Mouse (Mus musculus) ES-E14 (cell line): ENCODE results near the gene Trnau1ap. TPM values are rescaled to one million over a fixed set of nuclear protein-coding genes. Genes with fewer than 3 reads are reported as not detected.
A peak's percentile ranks its signal among the peaks of the same experiment; 100 is the strongest.
"Not testable (repeated sequence)": the region's sequence is repeated elsewhere in the genome, so short reads cannot be mapped to it uniquely, and the experiment has no call there.

Experiments used
- DNase-seq: peaks from one replicate; pipeline ENCODE4 v3.0.0-alpha.2; 2013; ENCODE audit warnings: low read depth, low spot score
- H3K27ac ChIP-seq: 2 replicates; pipeline ENCODE4 v1.5.1; 2012; ENCODE audit warnings: low read depth, mild to moderate bottlenecking, low read length, moderate library complexity, mixed read lengths; ENCODE audit not compliant: poor library complexity, insufficient read depth, severe bottlenecking
- H3K36me3 ChIP-seq: 2 replicates; pipeline ENCODE4 v1.6.1; 2012; ENCODE audit warnings: mild to moderate bottlenecking, low read length, moderate library complexity, mixed read lengths; ENCODE audit not compliant: control insufficient read depth, poor library complexity, insufficient read depth, severe bottlenecking
- H3K4me1 ChIP-seq, 2 experiments: fragments of 150-350 bp in 1 of 2; sonication (generic) in 1 of 2; 2 replicates each; pipeline ENCODE4 v1.6.1; 2012; ENCODE audit warnings: low read length in 2 of 2, mild to moderate bottlenecking in 1 of 2, mixed read lengths in 1 of 2; ENCODE audit not compliant: control insufficient read depth in 2 of 2, insufficient read depth in 2 of 2, poor library complexity in 1 of 2
- H3K4me3 ChIP-seq, 2 experiments: fragments of 150-350 bp in 1 of 2; sonication (generic) in 1 of 2; 2 replicates each; pipeline ENCODE4 v1.5.1; 2012; ENCODE audit warnings: low read length in 2 of 2, low read depth in 1 of 2, mild to moderate bottlenecking in 1 of 2, mixed read lengths in 1 of 2; ENCODE audit not compliant: insufficient read depth in 1 of 2, poor library complexity in 1 of 2, severe bottlenecking in 1 of 2
- H3K9ac ChIP-seq: 2 replicates; pipeline ENCODE4 v1.6.1; 2012; ENCODE audit warnings: low read depth, mild to moderate bottlenecking, low read length, mixed read lengths; ENCODE audit not compliant: poor library complexity, insufficient read depth, severe bottlenecking
- H3K9me3 ChIP-seq: fragments of 150-350 bp; sonication (generic); 2 replicates; pipeline ENCODE4 v1.6.1; 2012; ENCODE audit warnings: low read depth, mild to moderate bottlenecking, low read length; ENCODE audit not compliant: control insufficient read depth, insufficient read depth
- CHD2 ChIP-seq: IDR thresholded peaks from 2 replicates; pipeline ENCODE4 v1.6.1; 2014; ENCODE audit warnings: mild to moderate bottlenecking, low read depth, low read length, inconsistent platforms
- HCFC1 ChIP-seq: IDR thresholded peaks from 2 replicates; pipeline ENCODE4 v1.6.1; 2012; ENCODE audit warnings: low read length, inconsistent platforms, borderline replicate concordance; ENCODE audit not compliant: insufficient read depth
- MAFK ChIP-seq: IDR thresholded peaks from 2 replicates; pipeline ENCODE4 v1.6.1; 2014; ENCODE audit warnings: mild to moderate bottlenecking, low read depth, low read length, inconsistent platforms; ENCODE audit not compliant: insufficient read depth
- ZC3H11A ChIP-seq: IDR thresholded peaks from 2 replicates; pipeline ENCODE4 v1.6.1; 2012; ENCODE audit warnings: low read depth, mild to moderate bottlenecking, inconsistent platforms, low read length, borderline replicate concordance
- ZNF384 ChIP-seq: IDR thresholded peaks from 2 replicates; pipeline ENCODE4 v1.6.1; 2012; ENCODE audit warnings: low read depth, low read length, inconsistent platforms
- in situ Hi-C, 2 experiments: fragments of 600-800 bp; cut with MboI; formaldehyde crosslinking; loops; one replicate each; pipeline ENCODE4 v1.15.1; 2025; ENCODE audit warnings: low sequenced_read_pairs in 2 of 2, inconsistent platforms in 1 of 2; ENCODE audit not compliant: unreplicated experiment in 2 of 2
- total RNA-seq: library from RNA; depleted of rRNA; stranded (reverse); fragments of 300-350 nt; gene quantifications from 2 replicates; pipeline ENCODE4 v1.2.3, GENCODE M21; 2012

Gene Trnau1ap
- total RNA-seq, 1 experiment: 61.8 TPM

GRCm38 (mm10) chr4:132291624-132292335, 37.6 kb downstream of the Trnau1ap start:
- no peak overlapping the region for H3K4me3 ChIP-seq
- no peak for TF ChIP-seq HCFC1
- peaks cover 9% of the 10 kb centered on the region; the same call in 1 of the 2 replicates for H3K36me3 ChIP-seq
- H3K27ac ChIP-seq: no peak overlapping the region
- H3K9me3 ChIP-seq: no peaks in the 10 kb centered on the region
- H3K9ac ChIP-seq: no peak overlapping the region
- DNase-seq: no peak
- H3K4me1 ChIP-seq: peaks cover 0 to 5% of the 10 kb centered on the region in 2 experiments; a peak in 1 of 4 replicates
- in situ Hi-C loops: no loop called here

- H3K9me3 ChIP-seq: no peaks in the 10 kb centered on the region
- no peak overlapping the region for H3K9ac ChIP-seq
- H3K36me3 ChIP-seq: peaks cover 9% of the 10 kb centered on the region; the same call in 1 of the 2 replicates
- in situ Hi-C loops: no loop called here
- DNase-seq: no peak
- H3K4me3 ChIP-seq: no peak overlapping the region
- no peak for TF ChIP-seq CHD2
- TF ChIP-seq ZC3H11A: no peak
- TF ChIP-seq HCFC1: no peak
- TF ChIP-seq MAFK: no peak
- no peak for TF ChIP-seq ZNF384
- no peak overlapping the region for H3K27ac ChIP-seq
- peaks cover 0 to 5% of the 10 kb centered on the region in 2 experiments; a peak in 1 of 4 replicates for H3K4me1 ChIP-seq
Measured at GRCm38 (mm10) chr4:132291056-132291455, 38.3 kb downstream of the Trnau1ap start.

GRCm38 (mm10) chr4:132288840-132289239, 40.5 kb downstream of the Trnau1ap start:
- H3K4me1 ChIP-seq, H3K27ac ChIP-seq, DNase-seq, in situ Hi-C loops, H3K9me3 ChIP-seq: not testable (repeated sequence)
- Histone ChIP-seq H3K4me3 (peak overlapping the region in 1 of 2 experiments; percentile 26; a peak in 1 of 4 replicates), H3K9ac (peak overlapping the region; percentile 26; the same call in 1 of the 2 replicates), H3K36me3 (peaks cover 11% of the 10 kb centered on the region; the same call in 1 of the 2 replicates)

- Histone ChIP-seq H3K27ac (no peak overlapping the region), H3K9ac (no peak overlapping the region; the same call in 1 of the 2 replicates), H3K36me3 (no peaks in the 10 kb centered on the region), H3K9me3 (no peaks in the 10 kb centered on the region), H3K4me1 (peaks cover 0 to 3% of the 10 kb centered on the region in 2 experiments; a peak in 2 of 4 replicates), H3K4me3 (no peak overlapping the region)
- DNase-seq: no peak
- in situ Hi-C loops: no loop called here
- TF ChIP-seq MAFK (no peak), ZC3H11A (no peak), ZNF384 (no peak), CHD2 (no peak), HCFC1 (no peak)
Measured at GRCm38 (mm10) chr4:132275949-132276348, 53.4 kb downstream of the Trnau1ap start.
